Mouse (Mus musculus): ENCODE results near the gene Map4k1. TPM values are rescaled to one million over a fixed set of nuclear protein-coding genes. Genes with fewer than 3 reads are reported as not detected.

Gene Map4k1
- polyA plus RNA-seq, 1 experiment = not detected

- Histone ChIP-seq H3K27ac (ENCODE audit: insufficient read depth, low read depth, low read length) (no peak overlapping the region), H3K4me3 (ENCODE audit: insufficient read depth, low read depth, low read length) (no peak overlapping the region), H3K4me1 (ENCODE audit: control insufficient read depth, insufficient read depth, low read length) (no peaks in the 10 kb centered on the region)
- WGBS = 10% methylated on average over 19 of the region's 19 CpGs
- TF ChIP-seq CTCF (IDR thresholded peaks at IDR 0.05; ENCODE audit: insufficient read depth, low read depth, low read length) (no peak), POLR2A (IDR thresholded peaks at IDR 0.05; ENCODE audit: insufficient read depth, low read depth, low read length) (no peak)
These were observed 71.0 kb downstream of the Map4k1 start for GRCm38 (mm10) chr7:29052821-29053220.

Other genes with a start within 250 kb of the Map4k1 start
- not detected in 2 replicates for gene Mrps12, start 240.2 kb upstream of the Map4k1 start, polyA plus RNA-seq (2012; ENCODE audit: insufficient read depth, insufficient read length, low replicate concordance, missing spikeins)
- not detected in 2 replicates for gene Sars2, start 240.1 kb upstream of the Map4k1 start, polyA plus RNA-seq (2012; ENCODE audit: insufficient read depth, insufficient read length, low replicate concordance, missing spikeins)
- gene Ccer2, start 225.9 kb upstream of the Map4k1 start, polyA plus RNA-seq (2012; ENCODE audit: insufficient read depth, insufficient read length, low replicate concordance, missing spikeins) = not detected in 2 replicates
- not detected in 2 replicates for gene Sirt2, start 215.3 kb upstream of the Map4k1 start, polyA plus RNA-seq (2012; ENCODE audit: insufficient read depth, insufficient read length, low replicate concordance, missing spikeins)
- not detected in 2 replicates for gene Nfkbib, start 214.5 kb upstream of the Map4k1 start, polyA plus RNA-seq (2012; ENCODE audit: insufficient read depth, insufficient read length, low replicate concordance, missing spikeins)
- not detected in 2 replicates for gene Rinl, start 193.1 kb upstream of the Map4k1 start, polyA plus RNA-seq (2012; ENCODE audit: insufficient read depth, insufficient read length, low replicate concordance, missing spikeins)
- 179 and 465 TPM in 2 replicates for gene Hnrnpl, start 173.5 kb upstream of the Map4k1 start, polyA plus RNA-seq (2012; ENCODE audit: insufficient read depth, insufficient read length, low replicate concordance, missing spikeins)
- gene Ech1, start 156.8 kb upstream of the Map4k1 start, polyA plus RNA-seq (2012; ENCODE audit: insufficient read depth, insufficient read length, low replicate concordance, missing spikeins) = not detected in 2 replicates
- gene Lgals4, start 148.2 kb upstream of the Map4k1 start, polyA plus RNA-seq (2012; ENCODE audit: insufficient read depth, insufficient read length, low replicate concordance, missing spikeins) = not detected in 2 replicates
- not detected in 2 replicates for gene Lgals7, start 118.2 kb upstream of the Map4k1 start, polyA plus RNA-seq (2012; ENCODE audit: insufficient read depth, insufficient read length, low replicate concordance, missing spikeins)
- not detected in 2 replicates for gene Capn12, start 100.6 kb upstream of the Map4k1 start, polyA plus RNA-seq (2012; ENCODE audit: insufficient read depth, insufficient read length, low replicate concordance, missing spikeins)
- 498 TPM in 1 of 2 replicates, not detected in the other for gene Actn4, start 19.7 kb upstream of the Map4k1 start, polyA plus RNA-seq (2012; ENCODE audit: insufficient read depth, insufficient read length, low replicate concordance, missing spikeins)
- gene Eif3k, start 186 bp upstream of the Map4k1 start, polyA plus RNA-seq (2012; ENCODE audit: insufficient read depth, insufficient read length, low replicate concordance, missing spikeins) = not detected in 2 replicates
- gene Ryr1, start 143.1 kb downstream of the Map4k1 start, polyA plus RNA-seq (2012; ENCODE audit: insufficient read depth, insufficient read length, low replicate concordance, missing spikeins) = not detected in 2 replicates
- not detected in 2 replicates for gene Rasgrp4, start 152.8 kb downstream of the Map4k1 start, polyA plus RNA-seq (2012; ENCODE audit: insufficient read depth, insufficient read length, low replicate concordance, missing spikeins)
- gene Fam98c, start 174.2 kb downstream of the Map4k1 start, polyA plus RNA-seq (2012; ENCODE audit: insufficient read depth, insufficient read length, low replicate concordance, missing spikeins) = not detected in 2 replicates
- not detected in 2 replicates for gene Ggn, start 188.2 kb downstream of the Map4k1 start, polyA plus RNA-seq (2012; ENCODE audit: insufficient read depth, insufficient read length, low replicate concordance, missing spikeins)
- not detected in 2 replicates for gene Spred3, start 188.4 kb downstream of the Map4k1 start, polyA plus RNA-seq (2012; ENCODE audit: insufficient read depth, insufficient read length, low replicate concordance, missing spikeins)
- gene Psmd8, start 198.7 kb downstream of the Map4k1 start, polyA plus RNA-seq (2012; ENCODE audit: insufficient read depth, insufficient read length, low replicate concordance, missing spikeins) = not detected in 2 replicates
- not detected in 2 replicates for gene Catsperg1, start 232.0 kb downstream of the Map4k1 start, polyA plus RNA-seq (2012; ENCODE audit: insufficient read depth, insufficient read length, low replicate concordance, missing spikeins)

All from olfactory bulb, adult 2 months (tissue).